Mouse (Mus musculus) stomach, embryonic 14.5 days (tissue): Measurements from ENCODE around the gene Hif3a. TPM values are rescaled to one million over a fixed set of nuclear protein-coding genes. Genes with fewer than 3 reads are reported as not detected.

ENCODE experiments used
- ATAC-seq: fragments of 200-750 bp; cut with Nextera tagmentation; 2 replicates; pipeline ENCODE4 v1.8.0; 2017; ENCODE audit warnings: low read depth, moderate TSS enrichment; ENCODE audit not compliant: insufficient number of reproducible peaks, insufficient read depth, low FRiP score
- H3K27ac ChIP-seq: fragments of 300-500 bp; sonication (generic); 2 replicates; pipeline ENCODE4 v1.5.1; 2014; ENCODE audit warnings: mild to moderate bottlenecking, low read length, moderate library complexity, mixed read lengths
- H3K27me3 ChIP-seq: fragments of 300-500 bp; sonication (generic); 2 replicates; pipeline ENCODE4 v1.6.1; 2014; ENCODE audit warnings: low read length, control low read depth, mixed read lengths; ENCODE audit not compliant: control insufficient read depth, insufficient read depth
- H3K36me3 ChIP-seq: fragments of 300-500 bp; sonication (generic); 2 replicates; pipeline ENCODE4 v1.6.1; 2014; ENCODE audit warnings: mild to moderate bottlenecking, control low read depth, low read length, moderate library complexity, mixed read lengths; ENCODE audit not compliant: control insufficient read depth, insufficient read depth
- H3K4me1 ChIP-seq: fragments of 300-500 bp; sonication (generic); 2 replicates; pipeline ENCODE4 v1.6.1; 2014; ENCODE audit warnings: low read length, control low read depth, mixed read lengths; ENCODE audit not compliant: control insufficient read depth, insufficient read depth
- H3K4me2 ChIP-seq: fragments of 300-500 bp; sonication (generic); replicated peaks from 2 replicates; pipeline ENCODE4 v1.6.1; 2014; ENCODE audit warnings: low read depth, low read length, control low read depth
- H3K4me3 ChIP-seq: fragments of 300-500 bp; sonication (generic); 2 replicates; pipeline ENCODE4 v1.5.1; 2014; ENCODE audit warnings: low read depth, low read length, control low read depth
- H3K9ac ChIP-seq: fragments of 300-500 bp; sonication (generic); replicated peaks from 2 replicates; pipeline ENCODE4 v1.6.1; 2014; ENCODE audit warnings: low read depth, mild to moderate bottlenecking, control low read depth, low read length, moderate library complexity, mixed read lengths
- H3K9me3 ChIP-seq: fragments of 300-500 bp; sonication (generic); 2 replicates; pipeline ENCODE4 v1.6.1; 2016; ENCODE audit warnings: low read depth, low read length, control low read depth; ENCODE audit not compliant: control insufficient read depth
- WGBS: fragments of 180-500 bp; shearing (Covaris S2); extraction: QIAGEN DNeasy Blood & Tissue Kit; methylation state at CpG from one replicate; pipeline ENCODE4 v1.1.7; 2014; 5-methylcytosine and 5-hydroxymethylcytosine counted together
- polyA plus RNA-seq: library from polyadenylated mRNA; unstranded; fragments of >200 nt; fragmentation: Nextera tagmentation; extraction: Ambion mirVana; gene quantifications from 2 replicates; pipeline ENCODE4 v1.2.1, GENCODE M21; 2014

Hif3a gene
- polyA plus RNA-seq, 1 experiment from 2014 or later: 46.0 TPM

DNA sequence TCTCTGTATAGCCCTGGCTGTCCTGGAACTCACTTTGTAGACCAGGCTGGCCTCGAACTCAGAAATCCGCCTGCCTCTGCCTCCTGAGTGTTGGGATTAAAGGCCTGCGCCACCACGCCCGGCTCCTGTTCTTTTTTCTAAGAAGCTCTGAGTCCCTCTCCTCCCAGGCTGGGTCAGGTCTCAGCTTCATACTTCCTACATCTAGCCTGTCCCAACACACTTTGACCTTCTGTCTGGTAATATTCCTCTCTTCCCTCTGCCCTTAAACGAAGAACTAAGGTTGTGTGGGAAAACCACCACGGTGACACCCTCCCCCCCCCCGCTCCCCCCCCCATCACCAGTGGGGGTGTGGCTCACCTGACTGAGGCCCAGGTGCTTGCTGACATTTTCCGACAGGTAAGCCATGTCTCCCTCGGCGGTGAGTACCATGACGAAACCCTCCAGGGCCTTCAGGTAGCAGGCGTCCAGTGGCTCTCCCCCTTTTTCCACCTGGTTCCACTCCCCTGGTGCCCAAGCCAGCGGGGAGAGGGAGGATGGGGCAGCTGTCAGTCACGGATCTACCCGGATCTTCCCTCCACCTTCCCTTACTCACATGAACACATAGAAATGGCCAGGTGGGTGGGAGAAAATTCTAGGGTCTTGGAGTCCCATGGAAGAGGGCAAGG is 7.8 kb downstream of the Hif3a start:
- Histone ChIP-seq H3K4me2 (no peak overlapping the region), H3K4me3 (no peak overlapping the region), H3K36me3 (peaks cover 21% of the 10 kb centered on the region), H3K9ac (no peak overlapping the region), H3K27me3 (no peaks in the 10 kb centered on the region), H3K4me1 (peaks cover 26% of the 10 kb centered on the region), H3K9me3 (no peaks in the 10 kb centered on the region), H3K27ac (no peak overlapping the region)
- ATAC-seq: no peak
- WGBS: 88% methylated on average over 16 of the region's 16 CpGs

DNA sequence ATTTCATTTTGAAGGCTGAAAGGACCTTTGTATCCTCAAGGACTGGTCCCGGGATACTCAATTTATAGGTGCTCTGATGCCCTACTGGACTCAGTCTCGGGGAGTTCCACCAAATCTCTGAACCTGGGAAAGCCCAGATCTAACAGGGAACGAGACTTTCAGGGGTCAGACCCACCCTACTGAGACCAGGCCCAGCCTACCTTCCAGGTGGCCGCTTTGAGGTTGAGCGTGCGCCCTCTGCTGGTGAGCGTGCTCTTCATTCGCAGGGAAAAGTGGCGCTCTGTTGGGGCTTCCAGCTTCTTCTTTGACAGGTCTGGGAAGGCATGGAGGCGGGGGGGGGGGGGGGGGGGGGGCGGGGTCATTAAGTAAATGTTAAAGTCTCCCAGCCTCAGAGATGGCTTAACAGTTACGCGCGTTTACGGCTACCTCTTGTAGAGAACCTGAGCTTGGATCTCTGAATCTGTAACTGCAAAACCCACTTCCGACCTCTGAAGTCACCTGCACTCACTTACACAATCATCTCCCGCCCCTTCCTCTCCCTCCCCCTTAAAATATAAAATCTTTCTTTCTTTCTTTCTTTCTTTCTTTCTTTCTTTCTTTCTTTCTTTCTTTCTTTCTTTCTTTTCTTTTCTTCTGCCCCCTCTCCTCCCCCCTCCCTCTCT is 11.2 kb downstream of the Hif3a start:
- Histone ChIP-seq H3K9ac (no peak overlapping the region), H3K27me3 (no peaks in the 10 kb centered on the region), H3K36me3 (peaks cover 44% of the 10 kb centered on the region), H3K4me1 (no peaks in the 10 kb centered on the region), H3K27ac (no peak overlapping the region), H3K4me3 (no peak overlapping the region), H3K4me2 (no peak overlapping the region), H3K9me3 (no peaks in the 10 kb centered on the region)
- peak; percentile 64 for ATAC-seq
- 13% methylated on average over 15 of the region's 17 CpGs for WGBS

DNA sequence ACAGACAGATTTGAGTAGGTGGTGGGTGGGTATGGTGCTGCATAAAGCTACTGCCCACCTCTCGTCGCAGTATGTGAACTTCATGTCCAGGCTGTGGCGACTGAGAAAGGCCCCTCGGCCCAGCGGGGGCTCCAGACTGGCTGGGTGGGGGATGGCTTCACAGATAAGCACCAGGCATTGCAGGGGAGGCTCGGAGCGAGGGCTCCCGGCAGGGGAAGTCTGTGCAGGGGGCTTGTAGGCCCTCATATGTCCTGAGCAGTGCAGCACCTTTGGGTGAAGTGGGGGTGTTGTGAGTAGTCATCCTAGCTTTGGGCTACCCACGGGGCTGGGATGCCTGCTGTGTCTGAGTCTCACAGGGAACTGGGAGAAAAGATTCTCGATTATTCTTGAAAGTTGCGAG is 11.7 kb downstream of the Hif3a start:
- H3K9me3 ChIP-seq: no peaks in the 10 kb centered on the region
- H3K4me2 ChIP-seq: no peak overlapping the region
- H3K27ac ChIP-seq: no peak overlapping the region
- H3K9ac ChIP-seq: no peak overlapping the region
- ATAC-seq: no peak
- no peaks in the 10 kb centered on the region for H3K27me3 ChIP-seq
- no peak overlapping the region for H3K4me3 ChIP-seq
- H3K4me1 ChIP-seq: no peaks in the 10 kb centered on the region
- 69% methylated on average over 11 of the region's 11 CpGs for WGBS
- H3K36me3 ChIP-seq: peaks cover 49% of the 10 kb centered on the region

GRCm38 (mm10) chr7:17048431-17049190 is 13.6 kb downstream of the Hif3a start:
- H3K27ac ChIP-seq: no peak overlapping the region
- ATAC-seq: no peak
- H3K9me3 ChIP-seq: no peaks in the 10 kb centered on the region
- H3K4me3 ChIP-seq: no peak overlapping the region
- no peaks in the 10 kb centered on the region for H3K27me3 ChIP-seq
- H3K4me2 ChIP-seq: no peak overlapping the region
- no peak overlapping the region for H3K9ac ChIP-seq
- 87% methylated on average over 10 of the region's 10 CpGs for WGBS
- H3K4me1 ChIP-seq: no peaks in the 10 kb centered on the region
- H3K36me3 ChIP-seq: peaks cover 60% of the 10 kb centered on the region

DNA sequence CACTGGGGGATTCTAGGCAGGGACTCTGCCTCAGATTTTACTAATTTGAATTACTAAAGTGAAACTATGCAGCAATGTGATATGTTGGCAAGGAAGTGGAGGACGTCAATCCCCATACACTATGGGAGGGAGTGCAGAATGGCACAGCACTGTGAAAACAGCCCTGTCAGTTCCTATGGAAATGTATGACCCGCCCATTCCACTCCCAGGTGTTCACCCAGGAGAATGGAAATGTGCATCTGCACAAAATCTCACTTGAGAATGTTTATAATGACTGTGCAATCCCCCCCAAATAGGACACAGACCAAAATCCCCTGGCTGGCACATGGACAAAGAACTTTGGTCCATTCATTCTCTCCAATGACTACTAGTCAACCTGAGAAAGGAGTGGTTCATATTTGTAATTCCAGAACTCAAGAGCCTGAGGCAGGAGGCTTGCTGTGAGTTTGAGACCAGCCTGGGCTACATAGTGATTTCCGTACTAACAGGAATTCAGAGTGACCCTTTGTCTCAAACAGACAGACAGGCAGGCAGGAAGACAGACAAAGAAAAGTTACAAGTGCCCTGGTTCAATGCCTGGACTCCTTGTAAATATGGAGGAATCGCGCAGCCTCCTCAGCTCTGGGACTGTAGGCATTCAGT is 15.1 kb downstream of the Hif3a start:
- H3K27ac ChIP-seq: no peak overlapping the region
- no peaks in the 10 kb centered on the region for H3K9me3 ChIP-seq
- no peaks in the 10 kb centered on the region for H3K4me1 ChIP-seq
- H3K4me3 ChIP-seq: no peak overlapping the region
- no peaks in the 10 kb centered on the region for H3K27me3 ChIP-seq
- peaks cover 71% of the 10 kb centered on the region for H3K36me3 ChIP-seq
- no peak overlapping the region for H3K4me2 ChIP-seq
- WGBS: 90% methylated on average over 5 of the region's 5 CpGs
- no peak overlapping the region for H3K9ac ChIP-seq
- ATAC-seq: no peak

DNA sequence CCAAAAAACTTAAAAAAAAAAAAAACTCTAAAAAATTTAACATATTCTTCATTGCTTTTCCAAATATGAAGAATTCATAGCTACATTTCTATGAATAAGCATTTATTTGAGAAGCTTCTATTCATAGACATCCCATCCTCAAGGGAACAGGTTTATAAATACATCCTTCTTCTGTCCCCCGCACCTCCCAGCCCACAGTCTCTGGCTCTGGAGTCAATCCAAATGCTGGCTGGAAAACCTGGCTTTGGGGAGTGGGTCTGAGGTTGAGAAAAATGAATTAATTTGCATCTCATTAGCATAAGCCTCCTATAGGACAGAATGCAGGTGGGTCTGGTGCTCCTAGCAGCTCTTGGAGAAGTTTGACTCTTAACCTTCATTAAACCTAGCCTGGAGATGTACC is 16.5 kb downstream of the Hif3a start:
- Histone ChIP-seq H3K4me3 (no peak overlapping the region), H3K36me3 (peaks cover 73% of the 10 kb centered on the region), H3K4me2 (no peak overlapping the region), H3K9ac (no peak overlapping the region), H3K4me1 (no peaks in the 10 kb centered on the region), H3K27ac (no peak overlapping the region), H3K27me3 (no peaks in the 10 kb centered on the region), H3K9me3 (no peaks in the 10 kb centered on the region)
- WGBS: 59% methylated on average over 1 of the region's 1 CpGs
- no peak for ATAC-seq

- no peak for ATAC-seq
- Histone ChIP-seq H3K27ac (no peak overlapping the region), H3K9ac (no peak overlapping the region), H3K4me3 (no peak overlapping the region), H3K9me3 (no peaks in the 10 kb centered on the region), H3K4me2 (no peak overlapping the region), H3K27me3 (no peaks in the 10 kb centered on the region), H3K4me1 (no peaks in the 10 kb centered on the region), H3K36me3 (peaks cover 80% of the 10 kb centered on the region)
- WGBS: 93% methylated on average over 7 of the region's 7 CpGs
Observed at GRCm38 (mm10) chr7:17039373-17039772, 22.9 kb downstream of the Hif3a start.

- 53% methylated on average over 9 of the region's 9 CpGs for whole genome bisulfite sequencing
- no peak for ATAC-seq
- Histone ChIP-seq H3K27ac (no peak overlapping the region), H3K9ac (no peak overlapping the region), H3K4me3 (no peak overlapping the region), H3K36me3 (peaks cover 80% of the 10 kb centered on the region), H3K27me3 (no peaks in the 10 kb centered on the region), H3K4me1 (no peaks in the 10 kb centered on the region), H3K9me3 (no peaks in the 10 kb centered on the region), H3K4me2 (no peak overlapping the region)
Observed at GRCm38 (mm10) chr7:17038018-17038695, 24.1 kb downstream of the Hif3a start.
